Mouse (Mus musculus) small intestine, adult 2 months (tissue): ENCODE measurements at regions not wholly inside any gene's neighbourhood (a gene's known extent, or its start where the extent isn't known, plus 50 kb on each side); places are given as distances from the start of the nearest gene placed in this dataset.

ENCODE experiments used
- CTCF ChIP-seq: fragments of 200-500 bp; IDR thresholded peaks from 2 replicates; pipeline ENCODE4 v1.5.1; 2012; ENCODE audit warnings: low read depth, mild to moderate bottlenecking, control low read depth, inconsistent platforms, low read length, moderate library complexity, mixed read lengths; ENCODE audit not compliant: insufficient replicate concordance, insufficient read length; ENCODE audit errors: extremely low read depth
- POLR2A ChIP-seq: fragments of 200-500 bp; IDR thresholded peaks from 2 replicates; pipeline ENCODE4 v1.6.1; 2012; ENCODE audit warnings: low read depth, mild to moderate bottlenecking, control low read depth, inconsistent platforms, low read length, moderate library complexity

DNA sequence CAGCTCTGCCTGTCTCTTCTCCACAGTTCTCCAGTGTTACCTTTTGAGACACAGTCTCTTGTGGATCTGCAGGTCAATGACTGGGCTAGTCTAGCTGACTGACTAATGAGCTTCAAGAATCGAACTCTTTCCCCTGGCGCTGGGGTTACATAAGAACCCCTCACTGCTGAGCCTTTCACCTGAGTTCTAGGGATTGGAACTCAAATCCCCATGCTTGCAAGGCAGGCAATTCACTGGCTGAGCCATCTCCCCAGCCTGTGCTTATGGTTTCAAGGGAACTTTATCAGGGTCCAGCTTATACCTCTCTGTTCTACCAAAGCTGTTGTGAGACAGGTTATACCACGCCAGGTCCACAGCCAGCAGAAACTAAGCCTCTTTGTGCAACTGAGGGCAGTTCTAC is 69.7 kb upstream of the Armc2 start:
- TF ChIP-seq POLR2A = no peak
- TF ChIP-seq CTCF = no peak
